ENCODE assay signal across 10 mouse cellular contexts in the genomic region with DNA sequence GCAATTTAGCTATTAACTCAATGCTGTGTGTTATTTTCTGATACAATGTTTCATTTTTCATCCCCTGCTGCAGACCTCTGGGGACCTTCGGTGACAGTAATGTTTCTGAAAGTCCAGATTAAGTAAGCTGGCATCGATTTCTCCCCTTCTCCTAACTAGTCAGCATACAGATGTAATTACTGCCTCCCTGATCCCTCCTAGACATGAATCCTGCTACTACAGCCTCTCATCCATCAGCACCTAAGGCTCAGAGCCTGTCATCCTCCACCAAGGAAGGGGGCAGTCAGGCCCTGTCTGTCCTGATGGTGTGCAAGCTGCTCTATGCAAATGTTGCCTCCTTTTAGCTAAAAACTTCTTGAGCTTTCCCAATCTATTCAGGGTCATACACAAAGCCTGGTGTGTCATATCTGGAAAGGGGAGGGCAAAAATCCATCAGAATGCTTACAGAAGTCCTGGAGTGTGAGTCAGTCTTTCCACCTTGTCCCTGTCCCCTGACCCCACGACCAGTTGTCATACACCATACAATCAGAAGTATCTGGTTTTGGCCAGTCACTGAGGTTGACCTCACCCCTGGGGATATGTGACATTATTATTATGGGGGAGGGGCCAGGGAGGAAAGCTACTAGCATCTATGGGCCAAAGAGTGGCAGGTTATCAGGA.
"Had no signal": no experiment of that assay in that cellular context is flagged by ENCODE, and none has a peak within 500 bp of the region (broad histone marks: within the 10 kb centered on the region; RNA-seq: fewer than 3 reads in every experiment).

No protein-coding gene starts in this region.

- H3K4me2 ChIP-seq: limb, embryonic 12.5 days; liver, embryonic 13.5 days; midbrain, embryonic 13.5 days had no signal

- H3K27me3 ChIP-seq: liver, embryonic 13.5 days; midbrain, embryonic 13.5 days had no signal

- H3K4me3 ChIP-seq: limb, embryonic 12.5 days; liver, embryonic 13.5 days; midbrain, embryonic 13.5 days; myocyte had no signal

- H3K4me1 ChIP-seq: limb, embryonic 12.5 days; liver, embryonic 13.5 days; midbrain, embryonic 13.5 days had no signal

- ATAC-seq: liver, postnatal 0 days; midbrain, embryonic 13.5 days had no signal

- H3K9ac ChIP-seq: limb, embryonic 12.5 days; liver, embryonic 13.5 days; liver, postnatal 0 days; midbrain, embryonic 13.5 days had no signal

- DNase-seq: kidney, postnatal 25 days; layer of hippocampus, postnatal 36 days; liver; liver, embryonic 13.5 days; liver, postnatal 0 days; thymus, adult 18-20 months; thymus, postnatal 14 days had no signal

- H3K27ac ChIP-seq: limb, embryonic 12.5 days; liver, embryonic 13.5 days; midbrain, embryonic 13.5 days had no signal

- H3K9me3 ChIP-seq: limb, embryonic 12.5 days; liver, embryonic 13.5 days; midbrain, embryonic 13.5 days had no signal

- H3K36me3 ChIP-seq: limb, embryonic 12.5 days; liver, embryonic 13.5 days; midbrain, embryonic 13.5 days had no signal
